Comparison of ENCODE assay signal across 11 mouse cellular contexts in the genomic region with DNA sequence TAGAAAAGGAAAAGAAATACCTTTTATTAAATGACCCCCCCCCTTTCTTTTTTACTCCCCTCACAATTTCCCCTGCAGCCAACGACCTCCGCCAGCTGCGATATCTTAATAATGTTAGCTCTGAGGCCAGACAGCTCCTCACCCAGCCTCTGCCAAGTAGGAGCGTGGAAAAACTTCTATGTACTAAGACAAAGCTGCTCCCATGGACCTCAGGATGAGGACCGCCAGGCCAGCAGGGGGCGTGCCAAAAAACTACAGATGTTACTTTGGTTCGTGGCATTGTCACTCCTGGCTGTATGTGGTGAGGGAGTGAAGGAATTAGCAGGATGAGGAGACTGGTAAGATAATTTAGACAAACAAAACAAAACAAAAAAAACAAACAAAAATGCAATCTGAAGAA.
A peak's percentile ranks its signal among the peaks of the same experiment; 100 is the strongest.
DNase-seq lines count a peak whose midpoint lies in the region; ATAC-seq and TF ChIP-seq lines count a peak whose summit lies in the region.
"Had no signal": no experiment of that assay in that cellular context is flagged by ENCODE, and none has a peak within 500 bp of the region (broad histone marks: within the 10 kb centered on the region; RNA-seq: fewer than 3 reads in every experiment).

No protein-coding gene starts in this region.

- no peak for TF ChIP-seq POLR2A in bone marrow macrophage, adult 2 months (IDR thresholded peaks at IDR 0.05; ENCODE audit: borderline replicate concordance, low read depth, low read length)
- no peak for TF ChIP-seq POLR2A in small intestine, adult 2 months (IDR thresholded peaks at IDR 0.05; ENCODE audit: low read depth, low read length)

- no peak overlapping the region for H3K4me2 ChIP-seq in kidney, embryonic 14.5 days (replicated peaks; ENCODE audit: low read depth, low read length)
- no peak overlapping the region for H3K4me2 ChIP-seq in midbrain, embryonic 13.5 days (replicated peaks)
- no peak overlapping the region for H3K4me2 ChIP-seq in midbrain, embryonic 14.5 days (ENCODE audit: low read length)
- H3K4me2 ChIP-seq: embryonic facial prominence, embryonic 12.5 days; lung, embryonic 15.5 days; neural tube, embryonic 13.5 days had no signal

- H3K9me3 ChIP-seq in kidney, embryonic 14.5 days (ENCODE audit: control insufficient read depth, low read length) = no peaks in the 10 kb centered on the region
- no peaks in the 10 kb centered on the region for H3K9me3 ChIP-seq in midbrain, embryonic 13.5 days
- H3K9me3 ChIP-seq in midbrain, embryonic 14.5 days (ENCODE audit: control insufficient read depth, low read length) = no peaks in the 10 kb centered on the region
- H3K9me3 ChIP-seq: embryonic facial prominence, embryonic 12.5 days; lung, embryonic 15.5 days; neural tube, embryonic 13.5 days had no signal

- H3K36me3 ChIP-seq in kidney, embryonic 14.5 days (ENCODE audit: control insufficient read depth, insufficient read depth, low read length) = no peaks in the 10 kb centered on the region
- H3K36me3 ChIP-seq in midbrain, embryonic 13.5 days = no peaks in the 10 kb centered on the region
- H3K36me3 ChIP-seq in midbrain, embryonic 14.5 days (ENCODE audit: control insufficient read depth, insufficient read depth, low read length) = no peaks in the 10 kb centered on the region
- no peaks in the 10 kb centered on the region for H3K36me3 ChIP-seq in small intestine, adult 2 months (ENCODE audit: control insufficient read depth, insufficient read depth, low read length)
- H3K36me3 ChIP-seq: embryonic facial prominence, embryonic 12.5 days; lung, embryonic 15.5 days; neural tube, embryonic 13.5 days had no signal

- peak; percentile 57; the same call in 1 of the 2 replicates for ATAC-seq in kidney, embryonic 14.5 days (ENCODE audit: low FRiP score, low TSS enrichment)
- 0 out of 2 replicates have a peak, but pooled peaks have one; percentile 30 for ATAC-seq in midbrain, embryonic 13.5 days
- no peak for ATAC-seq in midbrain, embryonic 14.5 days (ENCODE audit: low FRiP score, low TSS enrichment)
- ATAC-seq: Patski had no signal

- H3K27ac ChIP-seq in kidney, embryonic 14.5 days (ENCODE audit: low read depth, low read length) = no peak overlapping the region
- H3K27ac ChIP-seq in midbrain, embryonic 13.5 days = no peak overlapping the region
- H3K27ac ChIP-seq in midbrain, embryonic 14.5 days (replicated peaks; ENCODE audit: low read depth, low read length) = no peak overlapping the region
- H3K27ac ChIP-seq in bone marrow macrophage, adult 2 months (ENCODE audit: insufficient read depth, low read depth, low read length) = no peak overlapping the region
- no peak overlapping the region for H3K27ac ChIP-seq in small intestine, adult 2 months (ENCODE audit: insufficient read depth, low read depth, low read length)
- H3K27ac ChIP-seq: embryonic facial prominence, embryonic 12.5 days; lung, embryonic 15.5 days; neural tube, embryonic 13.5 days had no signal

- H3K27me3 ChIP-seq in kidney, embryonic 14.5 days (ENCODE audit: control insufficient read depth, insufficient read depth, low read length) = no peaks in the 10 kb centered on the region
- H3K27me3 ChIP-seq in midbrain, embryonic 13.5 days = no peaks in the 10 kb centered on the region
- no peaks in the 10 kb centered on the region for H3K27me3 ChIP-seq in midbrain, embryonic 14.5 days (ENCODE audit: control insufficient read depth, insufficient read depth, low read length)
- H3K27me3 ChIP-seq in small intestine, adult 2 months (ENCODE audit: control insufficient read depth, insufficient read depth, low read length) = no peaks in the 10 kb centered on the region
- H3K27me3 ChIP-seq: embryonic facial prominence, embryonic 12.5 days; lung, embryonic 15.5 days; neural tube, embryonic 13.5 days had no signal

- H3K9ac ChIP-seq in kidney, embryonic 14.5 days (ENCODE audit: low read depth, low read length) = no peak overlapping the region
- no peak overlapping the region for H3K9ac ChIP-seq in midbrain, embryonic 13.5 days (replicated peaks)
- H3K9ac ChIP-seq in midbrain, embryonic 14.5 days (replicated peaks; ENCODE audit: low read length) = no peak overlapping the region
- H3K9ac ChIP-seq: embryonic facial prominence, embryonic 12.5 days; lung, embryonic 15.5 days; neural tube, embryonic 13.5 days had no signal

- 63% methylated on average over 7 of the region's 7 CpGs for WGBS in kidney, embryonic 14.5 days
- WGBS in midbrain, embryonic 13.5 days = 51% methylated on average over 7 of the region's 7 CpGs
- 54% methylated on average over 7 of the region's 7 CpGs for WGBS in midbrain, embryonic 14.5 days
- 68% methylated on average over 7 of the region's 7 CpGs for WGBS in small intestine, adult 2 months

- H3K4me3 ChIP-seq in kidney, embryonic 14.5 days (ENCODE audit: low read length) = no peak overlapping the region
- no peak overlapping the region for H3K4me3 ChIP-seq in midbrain, embryonic 13.5 days (replicated peaks)
- no peak overlapping the region for H3K4me3 ChIP-seq in midbrain, embryonic 14.5 days (replicated peaks; ENCODE audit: low read depth, low read length)
- no peak overlapping the region for H3K4me3 ChIP-seq in bone marrow macrophage, adult 2 months (ENCODE audit: insufficient read depth, low read length)
- no peak overlapping the region for H3K4me3 ChIP-seq in small intestine, adult 2 months (ENCODE audit: low read depth, low read length)
- H3K4me3 ChIP-seq: embryonic facial prominence, embryonic 12.5 days; lung, embryonic 15.5 days; neural tube, embryonic 13.5 days had no signal

- no peak for DNase-seq in kidney, postnatal 25 days
- no peak for DNase-seq in midbrain, embryonic 14.5 days
- no peak for DNase-seq in cerebellum, adult 9-11 months

- H3K4me1 ChIP-seq in kidney, embryonic 14.5 days (ENCODE audit: control insufficient read depth, insufficient read depth, low read length) = no peaks in the 10 kb centered on the region
- H3K4me1 ChIP-seq in midbrain, embryonic 13.5 days (replicated peaks) = peaks cover 4% of the 10 kb centered on the region; the same call in 1 of the 2 replicates
- H3K4me1 ChIP-seq in midbrain, embryonic 14.5 days (ENCODE audit: control insufficient read depth, insufficient read depth, low read length) = no peaks in the 10 kb centered on the region
- H3K4me1 ChIP-seq in bone marrow macrophage, adult 2 months (ENCODE audit: control insufficient read depth, insufficient read depth, low read length) = no peaks in the 10 kb centered on the region
- H3K4me1 ChIP-seq in small intestine, adult 2 months (ENCODE audit: control insufficient read depth, insufficient read depth, insufficient read length, low read length) = no peaks in the 10 kb centered on the region
- H3K4me1 ChIP-seq: lung, embryonic 15.5 days; neural tube, embryonic 13.5 days had no signal

- peak; percentile 15; the same call in 1 of the 2 replicates for TF ChIP-seq CTCF in bone marrow macrophage, adult 2 months (IDR thresholded peaks at IDR 0.05; ENCODE audit: low read depth, low read length)
- TF ChIP-seq CTCF in small intestine, adult 2 months (IDR thresholded peaks at IDR 0.05; ENCODE audit: extremely low read depth, insufficient read length, insufficient replicate concordance, low read depth, low read length) = peak; percentile 11; the same call in 1 of the 2 replicates
